Mouse (Mus musculus) stomach, embryonic 14.5 days (tissue): ENCODE measurements around the gene Smarcd2. TPM values are rescaled to one million over a fixed set of nuclear protein-coding genes. Genes with fewer than 3 reads are reported as not detected.
A peak's percentile ranks its signal among the peaks of the same experiment; 100 is the strongest.

Experiments used
- ATAC-seq: fragments of 200-750 bp; cut with Nextera tagmentation; 2 replicates; pipeline ENCODE4 v1.8.0; 2017; ENCODE audit warnings: low read depth, moderate TSS enrichment; ENCODE audit not compliant: insufficient number of reproducible peaks, insufficient read depth, low FRiP score
- H3K27ac ChIP-seq: fragments of 300-500 bp; sonication (generic); 2 replicates; pipeline ENCODE4 v1.5.1; 2014; ENCODE audit warnings: mild to moderate bottlenecking, low read length, moderate library complexity, mixed read lengths
- H3K27me3 ChIP-seq: fragments of 300-500 bp; sonication (generic); 2 replicates; pipeline ENCODE4 v1.6.1; 2014; ENCODE audit warnings: low read length, control low read depth, mixed read lengths; ENCODE audit not compliant: control insufficient read depth, insufficient read depth
- H3K36me3 ChIP-seq: fragments of 300-500 bp; sonication (generic); 2 replicates; pipeline ENCODE4 v1.6.1; 2014; ENCODE audit warnings: mild to moderate bottlenecking, control low read depth, low read length, moderate library complexity, mixed read lengths; ENCODE audit not compliant: control insufficient read depth, insufficient read depth
- H3K4me1 ChIP-seq: fragments of 300-500 bp; sonication (generic); 2 replicates; pipeline ENCODE4 v1.6.1; 2014; ENCODE audit warnings: low read length, control low read depth, mixed read lengths; ENCODE audit not compliant: control insufficient read depth, insufficient read depth
- H3K4me2 ChIP-seq: fragments of 300-500 bp; sonication (generic); replicated peaks from 2 replicates; pipeline ENCODE4 v1.6.1; 2014; ENCODE audit warnings: low read depth, low read length, control low read depth
- H3K4me3 ChIP-seq: fragments of 300-500 bp; sonication (generic); 2 replicates; pipeline ENCODE4 v1.5.1; 2014; ENCODE audit warnings: low read depth, low read length, control low read depth
- H3K9ac ChIP-seq: fragments of 300-500 bp; sonication (generic); replicated peaks from 2 replicates; pipeline ENCODE4 v1.6.1; 2014; ENCODE audit warnings: low read depth, mild to moderate bottlenecking, control low read depth, low read length, moderate library complexity, mixed read lengths
- H3K9me3 ChIP-seq: fragments of 300-500 bp; sonication (generic); 2 replicates; pipeline ENCODE4 v1.6.1; 2016; ENCODE audit warnings: low read depth, low read length, control low read depth; ENCODE audit not compliant: control insufficient read depth
- WGBS: fragments of 180-500 bp; shearing (Covaris S2); extraction: QIAGEN DNeasy Blood & Tissue Kit; methylation state at CpG from one replicate; pipeline ENCODE4 v1.1.7; 2014; 5-methylcytosine and 5-hydroxymethylcytosine counted together
- polyA plus RNA-seq: library from polyadenylated mRNA; unstranded; fragments of >200 nt; fragmentation: Nextera tagmentation; extraction: Ambion mirVana; gene quantifications from 2 replicates; pipeline ENCODE4 v1.2.1, GENCODE M21; 2014

Gene Smarcd2
- 82.8 and 86.2 TPM in 2 replicates for polyA plus RNA-seq

- Histone ChIP-seq H3K27ac (peak within 1 kb of the TSS; percentile 98), H3K27me3 (no peaks in the 10 kb centered on the region), H3K9me3 (no peaks in the 10 kb centered on the region), H3K4me1 (peaks cover 43% of the 10 kb centered on the region), H3K36me3 (no peaks in the 10 kb centered on the region; the same call in 1 of the 2 replicates), H3K4me3 (peak within 1 kb of the TSS; percentile 99), H3K9ac (peak within 1 kb of the TSS; percentile 97), H3K4me2 (peak within 1 kb of the TSS; percentile 86)
- under 1% methylated on average over 72 of the region's 72 CpGs for WGBS
- ATAC-seq: peak; percentile 95
Observed at GRCm38 (mm10) chr11:106272644-106273310, at the start of gene Smarcd2. Smarcd2 (minus strand) TSS chr11:106272972.

GRCm38 (mm10) chr11:106318406-106319366 is 45.9 kb upstream of the Smarcd2 start:
- no peak overlapping the region for H3K4me2 ChIP-seq
- H3K27ac ChIP-seq: no peak overlapping the region

GRCm38 (mm10) chr11:106317801-106318200 is 45.0 kb upstream of the Smarcd2 start:
- Histone ChIP-seq H3K4me2 (no peak overlapping the region), H3K27me3 (no peaks in the 10 kb centered on the region), H3K9ac (no peak overlapping the region), H3K4me3 (no peak overlapping the region), H3K27ac (no peak overlapping the region), H3K4me1 (0 out of 2 replicates have a peak, but pooled peaks cover 8% of the 10 kb centered on the region), H3K9me3 (no peaks in the 10 kb centered on the region), H3K36me3 (no peaks in the 10 kb centered on the region)
- 77% methylated on average over 7 of the region's 7 CpGs for WGBS
- ATAC-seq: no peak

More at GRCm38 (mm10) chr11:106318406-106319366, 45.9 kb upstream of the Smarcd2 start:
- no peaks in the 10 kb centered on the region for H3K27me3 ChIP-seq
- no peak overlapping the region for H3K4me3 ChIP-seq
- H3K36me3 ChIP-seq: no peaks in the 10 kb centered on the region
- no peak for ATAC-seq
- no peak overlapping the region for H3K9ac ChIP-seq
- H3K9me3 ChIP-seq: no peaks in the 10 kb centered on the region
- WGBS: 64% methylated on average over 21 of the region's 21 CpGs
- H3K4me1 ChIP-seq: 0 out of 2 replicates have a peak, but pooled peaks cover 4% of the 10 kb centered on the region

- Histone ChIP-seq H3K4me1 (0 out of 2 replicates have a peak, but pooled peaks cover 8% of the 10 kb centered on the region), H3K9me3 (no peaks in the 10 kb centered on the region), H3K4me3 (no peak overlapping the region), H3K36me3 (no peaks in the 10 kb centered on the region), H3K9ac (no peak overlapping the region), H3K27ac (no peak overlapping the region), H3K27me3 (no peaks in the 10 kb centered on the region), H3K4me2 (no peak overlapping the region)
- ATAC-seq: no peak
- WGBS: 70% methylated on average over 1 of the region's 1 CpGs
Observed at GRCm38 (mm10) chr11:106316416-106316815, 43.6 kb upstream of the Smarcd2 start.

DNA sequence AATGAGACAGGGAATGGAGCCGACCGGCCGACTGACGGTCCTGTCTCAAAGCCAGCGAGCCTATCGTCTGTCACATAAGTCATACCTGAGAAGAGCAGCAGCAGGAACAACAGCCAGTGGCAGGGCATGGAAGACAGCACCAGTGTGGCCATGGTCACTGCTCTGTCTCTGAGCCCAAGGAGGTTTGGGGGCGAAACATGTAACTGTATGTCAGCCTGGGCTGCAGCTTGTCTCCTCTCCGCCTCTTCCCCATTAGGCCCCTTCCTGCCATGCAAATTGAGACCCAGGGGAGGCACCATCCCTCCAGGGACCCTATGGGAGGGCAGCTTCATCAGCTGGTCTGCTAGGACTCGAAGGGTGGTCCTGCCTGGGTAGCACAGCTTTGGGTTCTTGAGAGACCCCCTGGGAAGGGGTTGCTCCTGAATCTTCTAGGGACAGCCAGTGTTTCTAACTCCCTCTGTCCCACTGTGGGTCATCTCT is 41.6 kb upstream of the Smarcd2 start, which contains the start of gene Cd79b:
Gene Cd79b, minus strand, starts transcription at position 430 of the 480 bp plus-strand sequence.
- H3K9ac ChIP-seq: no peak within 1 kb of the TSS
- ATAC-seq: no peak
- H3K36me3 ChIP-seq: no peaks in the 10 kb centered on the region
- no peak within 1 kb of the TSS for H3K4me3 ChIP-seq
- no peaks in the 10 kb centered on the region for H3K27me3 ChIP-seq
- 0 out of 2 replicates have a peak, but pooled peaks cover 8% of the 10 kb centered on the region for H3K4me1 ChIP-seq
- H3K4me2 ChIP-seq: no peak within 1 kb of the TSS
- peak within 1 kb of the TSS; percentile 33; the same call in 1 of the 2 replicates for H3K27ac ChIP-seq
- WGBS: 61% methylated on average over 9 of the region's 9 CpGs
- no peaks in the 10 kb centered on the region for H3K9me3 ChIP-seq

DNA sequence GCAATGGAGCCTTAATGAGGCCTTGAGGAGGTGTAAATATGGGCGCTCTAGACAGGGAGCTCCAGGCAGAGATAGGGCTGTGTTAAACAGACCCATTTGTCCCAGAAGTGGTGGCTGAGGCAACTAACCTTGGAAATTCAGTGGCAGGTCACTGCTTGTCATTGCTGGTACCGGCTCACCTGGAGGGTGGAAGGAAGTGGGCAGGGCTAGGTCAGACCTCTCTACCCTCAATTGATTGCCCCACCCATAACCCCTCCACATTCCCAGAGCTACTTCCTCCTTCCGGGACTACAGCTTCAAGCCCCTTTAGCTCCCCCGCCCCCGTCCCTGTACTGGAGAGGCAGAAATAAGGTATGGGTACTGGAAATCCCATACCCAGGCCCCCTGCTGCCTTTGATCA is 40.8 kb upstream of the Smarcd2 start:
- ATAC-seq: 0 out of 2 replicates have a peak, but pooled peaks have one; percentile 46
- H3K9ac ChIP-seq: no peak overlapping the region
- H3K27me3 ChIP-seq: no peaks in the 10 kb centered on the region
- H3K4me3 ChIP-seq: no peak overlapping the region
- peak overlapping the region; percentile 33; the same call in 1 of the 2 replicates for H3K27ac ChIP-seq
- H3K36me3 ChIP-seq: no peaks in the 10 kb centered on the region
- H3K9me3 ChIP-seq: no peaks in the 10 kb centered on the region
- 0 out of 2 replicates have a peak, but pooled peaks cover 8% of the 10 kb centered on the region for H3K4me1 ChIP-seq
- WGBS: 53% methylated on average over 5 of the region's 5 CpGs
- H3K4me2 ChIP-seq: no peak overlapping the region

DNA sequence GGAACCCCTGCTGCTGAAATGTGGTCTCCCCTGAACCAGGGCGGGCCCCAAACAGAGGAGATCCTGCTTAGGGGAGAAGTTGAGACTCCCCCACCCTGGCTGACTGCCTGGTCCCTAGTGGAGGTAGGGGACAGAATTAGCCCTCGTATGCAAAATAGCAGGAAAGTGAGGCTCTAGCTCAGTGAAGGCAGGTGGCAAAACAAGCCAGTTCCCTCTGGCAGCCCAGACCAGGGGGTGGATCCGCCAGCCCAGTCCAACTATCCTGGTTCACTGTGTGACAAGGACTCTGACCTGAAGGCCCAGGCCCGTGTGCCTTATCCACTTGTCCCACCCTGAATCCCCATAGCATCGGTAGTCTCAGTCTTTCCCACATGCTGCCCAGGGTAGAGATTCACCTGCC is 37.4 kb upstream of the Smarcd2 start:
- 0 out of 2 replicates have a peak, but pooled peaks cover 8% of the 10 kb centered on the region for H3K4me1 ChIP-seq
- WGBS: 72% methylated on average over 5 of the region's 5 CpGs

DNA sequence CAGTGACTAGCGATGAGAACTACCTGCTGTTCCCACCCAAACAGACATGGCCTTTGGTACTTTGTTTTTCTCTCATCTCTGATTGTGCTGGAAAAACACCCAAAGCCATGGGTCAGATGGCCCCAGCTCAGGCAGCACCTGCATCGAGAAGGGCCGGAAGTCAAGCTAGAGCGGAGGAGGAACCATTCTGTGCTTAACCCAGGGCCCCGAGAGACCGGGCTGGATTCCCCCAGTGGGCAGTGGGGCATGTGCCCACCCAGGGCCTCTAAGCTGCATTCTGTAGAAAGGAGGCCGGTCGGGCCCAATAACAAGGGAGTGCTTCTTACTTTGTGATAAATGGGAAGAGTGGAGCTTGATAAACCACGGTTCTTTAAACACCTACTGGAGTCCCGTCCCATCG is 35.4 kb upstream of the Smarcd2 start:
- H3K4me2 ChIP-seq: no peak overlapping the region
- H3K9me3 ChIP-seq: no peaks in the 10 kb centered on the region
- H3K27ac ChIP-seq: no peak overlapping the region
- 81% methylated on average over 11 of the region's 11 CpGs for WGBS
- H3K27me3 ChIP-seq: no peaks in the 10 kb centered on the region
- H3K9ac ChIP-seq: no peak overlapping the region
- no peak overlapping the region for H3K4me3 ChIP-seq
- no peaks in the 10 kb centered on the region for H3K36me3 ChIP-seq
- no peaks in the 10 kb centered on the region for H3K4me1 ChIP-seq
- no peak for ATAC-seq

More for the DNA sequence above, 37.4 kb upstream of the Smarcd2 start:
- ATAC-seq: no peak
- H3K27me3 ChIP-seq: no peaks in the 10 kb centered on the region
- no peaks in the 10 kb centered on the region for H3K36me3 ChIP-seq
- no peaks in the 10 kb centered on the region for H3K9me3 ChIP-seq
- H3K4me3 ChIP-seq: no peak overlapping the region
- no peak overlapping the region for H3K9ac ChIP-seq
- no peak overlapping the region for H3K4me2 ChIP-seq
- no peak overlapping the region for H3K27ac ChIP-seq
